Mouse (Mus musculus) cerebellum, adult 9-11 months (tissue): ENCODE data around the gene Rpl31.

Experiments used
- DNase-seq: peaks from one replicate; pipeline ENCODE4 v3.0.0; 2022

Rpl31 gene

DNA sequence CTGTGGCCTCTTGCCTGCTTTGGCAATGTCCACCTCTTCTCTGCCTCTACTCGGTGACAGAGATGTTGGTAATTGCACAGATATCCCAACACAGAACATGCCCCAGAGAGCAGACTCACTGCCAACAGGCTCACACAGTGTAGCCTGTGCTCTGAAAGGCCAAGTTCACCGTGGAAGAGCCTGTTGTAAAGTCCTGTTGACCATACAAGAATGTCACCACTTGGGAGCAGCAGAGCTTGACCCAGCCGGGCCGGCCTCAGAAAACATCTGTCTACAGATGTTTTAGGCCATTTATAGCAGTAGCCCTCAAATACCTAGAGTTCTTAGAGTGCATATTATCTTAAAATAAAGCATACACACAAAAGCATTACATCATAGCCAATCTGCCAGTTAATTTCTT is 39.5 kb downstream of the Rpl31 start:
- no peak for DNase-seq

DNA sequence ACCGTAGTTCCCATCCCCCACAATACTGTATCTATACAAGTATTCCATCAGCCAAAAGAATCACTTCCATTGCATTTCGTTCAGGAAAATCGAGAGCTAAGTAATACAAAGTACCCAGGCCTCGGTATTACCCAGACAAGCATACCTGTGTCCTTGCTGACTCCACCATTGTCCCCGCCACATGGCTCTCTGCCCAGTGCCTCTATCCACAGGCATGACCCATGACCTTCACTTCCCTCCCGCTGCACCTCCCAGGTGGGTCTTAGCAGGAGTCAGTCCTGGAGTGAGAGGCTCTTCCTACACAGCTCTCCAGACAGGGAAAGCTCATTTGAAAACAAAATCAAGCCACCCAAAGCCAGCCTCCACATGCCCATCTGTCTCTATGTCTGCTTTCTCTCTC is 40.5 kb downstream of the Rpl31 start:
- DNase-seq, result no peak

DNA sequence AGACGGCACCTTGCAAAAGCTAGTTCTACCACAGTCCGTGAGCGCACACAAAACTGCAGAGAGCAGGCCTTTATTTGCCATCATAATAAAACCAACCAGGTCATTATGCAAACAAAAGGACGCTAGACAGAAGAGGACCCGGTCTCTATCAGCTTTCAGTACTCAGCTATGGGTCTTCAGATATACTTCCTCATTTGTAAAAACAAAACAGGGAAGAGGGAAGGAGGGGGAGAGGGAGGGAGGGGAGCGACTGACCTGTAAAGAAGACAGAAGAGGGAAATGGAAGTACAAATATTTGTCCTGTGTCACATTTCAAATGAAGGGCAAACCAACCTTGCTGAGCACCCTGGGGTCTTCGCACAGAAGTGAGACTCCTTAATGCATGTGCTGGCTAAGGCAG is 41.0 kb downstream of the Rpl31 start:
- no peak for DNase-seq

DNA sequence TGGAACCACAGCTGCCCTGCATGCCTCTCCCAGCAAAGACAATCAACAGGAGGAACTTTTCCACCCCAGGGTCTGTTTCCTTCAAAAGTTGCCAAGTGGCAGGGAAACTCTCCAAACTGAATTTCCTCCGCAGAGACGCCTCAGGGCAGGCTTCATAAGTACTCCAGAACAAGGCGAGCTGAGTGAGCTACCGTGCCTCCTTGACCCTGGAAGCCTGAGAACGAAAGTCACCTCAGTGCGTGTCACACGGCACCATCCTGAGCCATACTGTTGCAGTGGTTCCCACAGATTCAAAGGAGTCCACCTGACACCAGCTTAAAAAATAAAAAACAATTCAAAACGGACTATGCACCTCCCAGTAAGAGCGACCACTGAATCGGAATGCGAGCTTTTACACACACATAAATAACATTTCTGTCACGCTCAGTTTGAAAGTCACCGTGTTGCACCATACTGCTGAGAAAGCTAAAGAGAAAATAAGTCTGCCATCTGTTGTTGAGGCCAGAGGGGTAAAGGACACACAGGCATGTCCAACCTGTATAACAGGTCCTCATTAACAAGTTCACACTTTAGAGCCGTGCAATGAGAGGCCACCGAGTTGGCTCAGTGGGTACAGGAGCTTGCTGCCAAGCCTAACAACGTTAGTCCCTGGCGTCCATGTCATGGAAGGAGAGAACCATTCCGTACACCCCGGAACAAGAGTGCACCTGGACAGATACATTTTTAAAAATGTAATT is 42.6 kb downstream of the Rpl31 start:
- DNase-seq, result no peak

DNA sequence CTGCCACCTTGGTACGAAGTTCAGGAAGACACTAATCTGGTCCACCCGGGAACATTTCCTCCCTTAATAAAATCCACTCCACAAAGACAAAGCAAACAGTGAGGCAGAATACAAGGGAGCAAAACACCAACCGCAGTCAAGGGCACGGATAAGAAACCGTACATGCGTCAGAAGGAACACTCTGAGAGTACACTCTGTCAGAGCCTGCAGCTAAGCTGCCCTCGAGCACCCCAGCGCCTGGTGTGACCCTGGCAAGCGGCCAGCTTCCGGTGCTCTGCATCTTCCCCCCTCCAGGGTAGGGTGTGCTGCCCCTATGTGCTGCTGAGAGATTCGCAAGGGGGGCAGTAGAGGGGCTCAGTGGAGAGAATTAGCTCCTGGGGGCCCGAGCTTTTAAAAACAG is 50.2 kb downstream of the Rpl31 start:
- DNase-seq, result no peak

DNA sequence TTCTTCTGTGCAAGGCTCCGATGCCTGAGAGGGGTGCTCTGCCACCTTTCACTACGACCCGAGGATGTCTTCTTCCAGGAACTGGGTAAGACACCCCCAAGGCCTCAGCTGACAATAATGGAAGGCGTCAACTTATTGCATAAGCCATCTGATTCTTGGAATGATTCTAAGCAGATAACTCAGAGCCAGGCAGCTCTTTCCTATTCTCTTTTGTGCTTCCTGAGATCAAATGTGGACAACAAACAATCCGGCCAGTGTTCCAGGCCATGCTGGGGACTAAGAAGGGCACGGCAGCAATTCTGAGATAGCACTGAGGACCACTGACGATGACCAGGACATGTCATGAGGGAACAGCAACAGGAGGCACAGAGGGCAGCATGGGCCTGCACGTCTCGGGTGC is 51.2 kb downstream of the Rpl31 start:
- DNase-seq, result no peak

DNA sequence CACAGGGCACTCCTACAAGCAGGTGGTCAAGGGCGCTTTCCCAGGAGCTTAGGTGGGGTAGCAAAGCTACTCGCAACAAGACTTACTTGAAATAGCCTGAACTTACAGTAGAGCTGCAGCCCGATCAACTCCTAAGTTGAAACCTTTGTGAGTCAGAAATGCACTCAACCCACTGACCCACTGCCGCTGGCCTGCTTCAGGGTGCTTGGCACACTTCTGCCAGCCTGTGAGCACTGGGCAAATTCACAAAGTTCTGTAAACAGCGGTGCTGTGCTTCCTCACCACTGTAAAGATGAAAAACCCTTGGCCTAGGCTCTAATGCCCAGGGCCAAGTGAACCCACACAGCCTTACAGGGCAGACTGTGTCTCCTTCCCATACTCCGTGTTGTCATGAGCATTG is 53.3 kb downstream of the Rpl31 start:
- DNase-seq, result no peak
